8 mouse cellular contexts compared by ENCODE assay signal in the genomic region with DNA sequence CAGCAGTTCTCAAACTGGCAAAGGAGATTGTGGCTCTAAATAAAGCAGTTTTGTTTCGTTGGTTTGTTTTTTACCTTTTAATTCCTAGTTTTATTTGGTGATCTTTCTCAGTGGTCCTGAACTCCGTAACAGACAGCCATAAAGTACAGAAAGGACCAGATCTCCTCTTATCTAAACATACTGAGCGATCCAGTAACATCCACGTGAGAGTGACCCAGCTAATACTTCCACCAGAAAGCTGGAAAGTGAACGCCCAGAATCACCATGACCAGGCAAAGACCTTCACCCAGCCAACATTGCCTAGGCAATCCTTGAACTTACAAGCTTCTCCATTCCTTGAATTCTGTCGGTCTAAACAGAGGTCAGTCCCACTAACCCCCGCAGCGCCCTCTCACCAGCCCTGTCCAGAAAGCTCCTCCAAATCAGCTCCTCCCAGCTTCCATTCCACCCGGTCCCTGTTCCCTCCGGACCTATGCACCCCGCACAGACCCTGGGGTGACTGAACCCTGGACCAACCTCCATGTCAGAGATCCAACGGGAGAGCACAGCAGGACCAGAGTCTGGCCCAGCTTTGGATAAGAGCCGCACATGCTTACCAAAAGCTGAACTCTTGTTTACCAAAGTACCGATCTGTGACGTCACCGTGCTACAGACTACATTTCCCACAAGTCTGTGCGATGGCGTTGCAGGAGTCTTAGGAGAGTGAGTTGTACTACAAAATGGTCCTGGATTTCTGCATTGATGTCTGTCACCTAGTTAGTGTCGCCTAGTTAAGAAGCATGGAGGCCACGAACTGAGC. TPM values are rescaled to one million over a fixed set of nuclear protein-coding genes. Genes with fewer than 3 reads are reported as not detected.
A peak's percentile ranks its signal among the peaks of the same experiment; 100 is the strongest.
DNase-seq lines count a peak whose midpoint lies in the region; ATAC-seq lines count a peak whose summit lies in the region.

TSS of gene Zfp874b (minus strand) at position 634 of the 799 bp plus-strand sequence.

- peak within 1 kb of the TSS; percentile 74 for H3K4me2 ChIP-seq in lung, embryonic 16.5 days (ENCODE audit: low read depth, low read length)

- peak within 1 kb of the TSS; percentile 73 for H3K9ac ChIP-seq in lung, embryonic 16.5 days (ENCODE audit: low read length)

- H3K9me3 ChIP-seq in lung, embryonic 16.5 days (ENCODE audit: control insufficient read depth, low read length): no peaks in the 10 kb centered on the region

- DNase-seq in MEL-GATA-1-ER (ENCODE audit: extremely low read depth, low read depth): peak; percentile 90
- peak; percentile 83 for DNase-seq in cerebellum, adult 8-10 months
- peak; percentile 80 for DNase-seq in forelimb bud, embryonic 11.5 days (ENCODE audit: low read depth, low spot score)
- DNase-seq in layer of hippocampus, adult 9-10 months (ENCODE audit: low spot score): peak; percentile 86
- peak; percentile 67 for DNase-seq in ovary, postnatal 10 days (ENCODE audit: low spot score)
- peak; percentile 78 to 82 for DNase-seq in thymus, postnatal 10 days (ENCODE audit: low spot score in 2 of 2)

- H3K4me1 ChIP-seq in lung, embryonic 16.5 days (replicated peaks; ENCODE audit: control insufficient read depth, insufficient read depth, low read length): peaks cover 5% of the 10 kb centered on the region

- peak within 1 kb of the TSS; percentile 29; the same call in 1 of the 2 replicates for H3K27ac ChIP-seq in lung, embryonic 16.5 days (ENCODE audit: low read length)

- peak within 1 kb of the TSS; percentile 64 for H3K4me3 ChIP-seq in lung, embryonic 16.5 days (ENCODE audit: low read length)

- H3K27me3 ChIP-seq in lung, embryonic 16.5 days (ENCODE audit: control insufficient read depth, insufficient read depth, low read depth, low read length): no peaks in the 10 kb centered on the region

- WGBS in lung, embryonic 16.5 days: 3% methylated on average over 20 of the region's 20 CpGs

- H3K36me3 ChIP-seq in lung, embryonic 16.5 days (ENCODE audit: control insufficient read depth, insufficient read depth, low read length): peaks cover 4% of the 10 kb centered on the region; the same call in 1 of the 2 replicates

- ATAC-seq in hematopoietic stem cell, adult 5-6 weeks (replicated peaks in 1 of 2; ENCODE audit: insufficient read depth in 1 of 2, low FRiP score in 2 of 2, low TSS enrichment in 1 of 2, low read depth in 1 of 2, poor library complexity in 2 of 2, severe bottlenecking in 2 of 2): peak; percentile 98 to 99
- peak; percentile 96 for ATAC-seq in lung, embryonic 16.5 days (ENCODE audit: low read depth)

RNA-seq across cellular contexts. Expression of gene Zfp874b, which starts in this region (rescaled TPM):
- total RNA-seq in hematopoietic stem cell, adult 5-6 weeks (2017): 9.2 and 14.7 TPM in 2 replicates
- polyA plus RNA-seq in lung, embryonic 16.5 days (2015; fragmentation: Nextera tagmentation; extraction: Ambion mirVana): 3.5 and 3.6 TPM in 2 replicates

Comparison
In these comparisons a context has a peak if more than half of its experiments do, and no peak if none do; other contexts are left out.
1. Peak in every context shown above with its lines: DNase-seq, ATAC-seq, H3K4me3 ChIP-seq and H3K27ac ChIP-seq.